Mouse (Mus musculus) lung, postnatal 14 days (tissue): ENCODE data around the gene Lzts2.
A peak's percentile ranks its signal among the peaks of the same experiment; 100 is the strongest.

Experiments used
- DNase-seq: peaks from one replicate; pipeline ENCODE4 v3.0.0; 2021

Lzts2 gene

GRCm38 (mm10) chr19:45054892-45055690, 40.9 kb downstream of the Lzts2 start:
- DNase-seq, result no peak

GRCm38 (mm10) chr19:45056364-45056763, 42.1 kb downstream of the Lzts2 start:
- peak; percentile 48 for DNase-seq

GRCm38 (mm10) chr19:45056908-45057698, 42.9 kb downstream of the Lzts2 start:
- DNase-seq, result no peak

GRCm38 (mm10) chr19:45057724-45058112, 43.5 kb downstream of the Lzts2 start:
- DNase-seq, result no peak

GRCm38 (mm10) chr19:45058113-45058839, 44.1 kb downstream of the Lzts2 start:
- DNase-seq, result peak; percentile 96

GRCm38 (mm10) chr19:45058841-45059240, 44.6 kb downstream of the Lzts2 start:
- DNase-seq, result no peak

GRCm38 (mm10) chr19:45063565-45064292, 49.5 kb downstream of the Lzts2 start:
- peak; percentile 76 for DNase-seq

- no peak for DNase-seq
These were observed 51.0 kb downstream of the Lzts2 start for GRCm38 (mm10) chr19:45065226-45065625.

GRCm38 (mm10) chr19:45067170-45067569, 53.0 kb downstream of the Lzts2 start:
- no peak for DNase-seq

- no peak for DNase-seq
These were observed 53.7 kb downstream of the Lzts2 start for GRCm38 (mm10) chr19:45067758-45068510.

- peak; percentile 93 for DNase-seq
These were observed 59.8 kb downstream of the Lzts2 start for GRCm38 (mm10) chr19:45073871-45074542.

- peak; percentile 96 for DNase-seq
These were observed 60.5 kb downstream of the Lzts2 start, which contains the start of gene Kazald1 for GRCm38 (mm10) chr19:45074580-45075322. TSS of gene Kazald1 (plus strand) at chr19:45075241.

- no peak for DNase-seq
These were observed 61.3 kb downstream of the Lzts2 start for GRCm38 (mm10) chr19:45075323-45076035.

- no peak for DNase-seq
These were observed 61.9 kb downstream of the Lzts2 start for GRCm38 (mm10) chr19:45076036-45076575.
